Mouse (Mus musculus) kidney, adult 9 months (tissue): ENCODE data around the gene Gimap3.

ENCODE experiments used
- DNase-seq: peaks from one replicate; pipeline ENCODE4 v3.0.0; 2022

The Gimap3 gene

DNA sequence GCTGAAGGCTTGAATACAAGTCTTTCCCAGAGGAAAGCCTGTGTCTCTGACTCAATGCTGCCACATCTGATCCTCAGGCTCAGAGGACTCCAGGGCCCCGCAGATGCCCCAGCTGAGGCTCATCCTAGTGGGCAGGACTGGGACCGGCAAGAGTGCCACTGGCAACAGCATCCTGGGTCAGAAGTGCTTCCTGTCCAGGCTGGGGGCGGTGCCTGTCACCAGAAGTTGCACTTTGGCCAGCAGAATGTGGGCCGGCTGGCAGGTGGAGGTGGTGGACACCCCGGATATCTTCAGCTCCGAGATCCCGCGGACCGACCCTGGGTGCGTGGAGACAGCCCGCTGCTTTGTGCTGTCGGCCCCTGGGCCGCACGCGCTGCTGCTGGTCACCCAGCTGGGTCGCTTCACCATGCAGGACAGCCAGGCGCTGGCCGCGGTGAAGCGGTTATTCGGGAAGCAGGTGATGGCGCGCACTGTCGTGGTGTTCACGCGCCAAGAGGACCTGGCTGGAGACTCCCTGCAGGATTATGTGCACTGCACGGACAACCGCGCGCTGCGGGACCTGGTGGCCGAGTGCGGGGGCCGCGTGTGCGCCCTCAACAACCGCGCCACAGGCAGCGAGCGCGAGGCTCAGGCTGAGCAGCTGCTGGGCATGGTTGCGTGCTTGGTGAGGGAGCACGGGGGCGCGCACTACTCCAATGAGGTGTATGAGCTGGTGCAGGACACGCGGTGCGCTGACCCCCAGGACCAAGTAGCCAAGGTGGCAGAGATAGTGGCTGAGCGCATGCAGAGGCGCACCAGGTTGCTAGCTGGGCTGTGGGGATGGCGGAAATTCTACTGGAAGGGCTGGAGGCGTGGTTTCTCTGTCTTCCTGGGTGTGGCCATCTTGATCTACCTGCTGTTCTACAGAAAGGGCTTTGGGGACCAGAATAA is 28.0 kb downstream of the Gimap3 start:
- DNase-seq = peak; percentile 94

DNA sequence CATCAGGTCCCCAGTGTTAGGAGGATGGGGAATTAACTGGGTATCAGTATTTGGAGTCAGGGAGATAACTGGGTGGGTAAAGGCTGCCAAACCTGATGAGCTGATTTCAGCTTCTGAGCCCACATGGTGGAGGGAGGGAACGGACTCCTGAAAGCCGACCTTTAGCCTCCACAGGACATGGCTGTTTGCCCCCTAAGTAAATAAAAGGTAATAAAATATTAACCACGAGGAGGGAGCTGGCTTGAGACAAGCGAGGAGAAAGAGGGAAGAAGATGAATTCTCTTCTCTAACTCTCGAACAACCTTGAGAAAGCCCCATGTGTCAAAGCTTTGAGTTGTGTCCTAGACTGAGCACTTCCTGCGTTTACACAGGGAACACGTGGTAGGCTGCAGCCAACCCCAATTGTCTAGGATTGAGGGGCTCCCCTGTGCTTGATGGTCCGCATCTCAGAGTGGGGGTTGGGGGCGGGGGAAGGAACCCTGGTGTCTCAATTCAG is 28.9 kb downstream of the Gimap3 start:
- DNase-seq = peak; percentile 83

- DNase-seq = no peak
Observed at GRCm38 (mm10) chr6:48741273-48741672, 29.4 kb downstream of the Gimap3 start.

GRCm38 (mm10) chr6:48740501-48741169 is 30.0 kb downstream of the Gimap3 start:
- DNase-seq = no peak

DNA sequence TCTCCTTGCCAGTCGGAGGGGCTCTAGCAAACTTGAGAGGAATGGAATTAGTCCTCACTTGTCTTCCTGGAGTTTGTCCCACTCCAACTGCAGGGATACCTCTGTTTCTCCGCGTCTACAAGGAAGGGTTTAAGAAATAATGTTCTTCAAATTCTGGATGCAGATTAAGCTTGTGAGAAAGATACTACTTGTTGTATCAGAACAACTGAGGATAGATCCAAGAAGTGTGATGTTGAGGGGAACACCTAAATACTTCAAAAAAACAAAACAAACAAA is 30.9 kb downstream of the Gimap3 start:
- no peak for DNase-seq

DNA sequence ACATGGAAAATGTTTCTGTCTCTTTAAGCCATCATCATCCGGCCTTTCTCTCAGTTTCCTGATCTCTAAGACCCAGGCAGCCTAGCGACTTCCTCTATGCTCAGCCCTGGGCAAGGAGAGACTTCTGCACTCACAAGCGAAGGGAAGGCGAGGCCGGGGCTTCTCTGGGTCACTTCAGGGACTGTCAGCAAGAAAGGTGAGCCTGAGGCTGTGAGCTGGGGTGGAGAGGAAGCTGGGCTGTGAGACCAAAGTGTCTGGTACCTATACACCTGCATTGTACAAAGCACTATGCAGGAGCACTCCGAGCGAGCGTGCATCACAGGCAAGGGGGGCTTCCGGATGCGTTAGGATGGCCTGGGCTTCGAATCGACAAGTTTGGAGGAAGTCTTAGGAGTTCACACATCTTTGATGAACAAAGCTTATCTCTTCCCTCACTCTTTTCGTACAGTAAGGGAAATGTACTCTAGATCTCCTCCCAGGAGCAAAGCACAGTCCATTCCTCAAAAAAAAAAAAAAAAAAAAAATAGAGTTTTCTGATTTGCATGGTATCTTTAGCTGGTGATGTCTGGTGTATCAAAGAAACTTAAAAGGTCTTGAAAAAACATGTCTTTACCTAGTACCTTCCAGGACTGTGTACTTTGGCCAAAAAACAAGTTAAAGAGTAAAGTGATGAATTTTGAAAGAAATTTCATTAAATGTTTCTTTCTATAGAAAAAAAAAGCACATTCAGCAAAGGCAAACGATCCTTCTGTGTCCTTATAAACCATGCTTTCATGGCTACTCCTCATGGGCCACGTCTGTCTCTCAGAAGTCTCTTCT is 31.5 kb downstream of the Gimap3 start, which contains the start of gene Gimap1:
TSS of gene Gimap1 (plus strand) at position 94 of the 819 bp plus-strand sequence.
- peak; percentile 55 for DNase-seq

- no peak for DNase-seq
Observed at GRCm38 (mm10) chr6:48737688-48738087, 33.0 kb downstream of the Gimap3 start.

DNA sequence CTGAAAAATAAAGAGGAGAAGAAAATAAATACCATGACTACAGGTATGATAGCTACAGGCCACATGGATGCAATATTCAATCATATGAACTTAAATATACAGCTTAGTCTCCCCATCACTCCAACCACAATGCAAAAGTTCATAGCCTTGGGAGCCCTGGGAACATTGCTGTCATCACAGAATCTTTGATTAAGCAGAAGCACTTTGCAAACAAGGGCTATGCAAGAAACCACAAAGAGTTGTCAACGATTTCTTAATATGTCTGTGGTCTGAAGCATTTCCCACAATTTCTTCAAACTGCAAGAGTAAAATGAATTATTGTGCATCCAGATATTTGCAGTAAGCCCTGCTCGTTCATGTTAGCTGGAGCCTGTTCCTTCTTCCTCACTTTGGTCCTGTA is 33.6 kb downstream of the Gimap3 start:
- no peak for DNase-seq

- DNase-seq = no peak
Observed at GRCm38 (mm10) chr6:48733660-48734059, 37.0 kb downstream of the Gimap3 start.

DNA sequence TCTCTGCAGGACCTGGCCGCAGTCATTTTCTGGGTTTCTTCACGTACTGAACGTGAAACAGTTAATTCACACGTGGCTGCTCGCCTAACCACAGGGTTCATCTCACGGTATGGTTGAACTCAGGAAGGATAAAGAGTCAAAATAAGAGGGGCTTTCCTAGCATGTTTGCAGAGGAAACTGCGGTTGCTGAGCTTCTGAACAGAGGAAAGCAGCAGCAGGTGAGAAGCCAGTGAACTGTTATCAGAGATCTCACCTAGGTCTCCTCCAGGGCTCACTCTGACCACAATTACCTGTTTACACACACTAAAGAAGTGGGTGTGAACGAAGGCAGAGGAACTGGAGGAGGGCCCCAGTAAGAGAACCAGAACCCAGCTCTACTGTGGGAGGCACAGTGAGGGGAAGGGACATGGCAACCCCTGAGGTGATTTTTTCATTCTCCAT is 37.8 kb downstream of the Gimap3 start:
- no peak for DNase-seq

GRCm38 (mm10) chr6:48727761-48728160 is 42.9 kb downstream of the Gimap3 start:
- DNase-seq = no peak

DNA sequence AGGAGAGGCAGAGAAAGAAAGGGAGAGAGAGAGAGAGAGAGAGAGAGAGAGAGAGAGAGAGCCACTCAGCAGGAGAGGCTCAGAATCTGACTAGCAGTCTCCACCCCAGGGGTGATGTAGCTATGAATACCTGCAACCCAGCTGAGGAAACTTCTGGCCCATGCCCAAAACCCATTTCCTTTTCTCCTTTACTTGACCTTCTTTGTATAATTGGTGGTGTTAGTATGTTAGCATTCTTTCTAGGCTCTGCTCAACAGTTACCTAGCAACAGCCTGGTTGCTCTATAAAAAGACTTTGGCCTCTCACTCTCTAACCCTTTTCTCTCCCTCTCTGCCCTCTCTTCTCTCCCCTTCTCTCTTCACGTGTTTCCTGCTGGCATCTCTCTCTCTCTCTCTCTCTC is 45.2 kb downstream of the Gimap3 start:
- DNase-seq = peak; percentile 97

- no peak for DNase-seq
Observed at GRCm38 (mm10) chr6:48723468-48723867, 47.2 kb downstream of the Gimap3 start.

DNA sequence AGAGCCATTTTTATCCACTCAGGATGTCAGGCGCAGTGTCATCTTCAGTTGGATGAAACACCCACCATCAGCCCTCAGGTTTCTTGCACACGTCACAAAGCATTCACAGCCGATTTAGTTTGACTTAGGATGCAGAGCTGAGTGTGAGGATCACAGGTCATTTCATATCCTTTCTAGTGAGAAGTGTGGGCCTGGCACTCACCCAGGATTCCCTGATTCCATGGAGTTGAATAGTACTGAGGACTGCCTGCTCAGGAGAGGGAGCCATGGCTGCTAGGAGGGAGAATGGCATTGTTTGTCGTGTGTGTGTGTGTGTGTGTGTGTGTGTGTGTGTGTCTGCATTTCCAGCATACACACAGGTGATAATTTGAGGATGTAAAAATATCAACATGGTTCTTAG is 50.3 kb downstream of the Gimap3 start:
- DNase-seq = no peak

GRCm38 (mm10) chr6:48718455-48718854 is 52.2 kb downstream of the Gimap3 start, which contains the start of the genes Gm28053 and Gimap7:
Gene Gm28053, plus strand, starts transcription at chr6:48718607.
Gene Gimap7, plus strand, starts transcription at chr6:48718621.
- DNase-seq = no peak
